Mouse (Mus musculus): ENCODE results near the gene Gal3st2.
"Not testable (repeated sequence)": the region's sequence is repeated elsewhere in the genome, so short reads cannot be mapped to it uniquely, and the experiment has no call there.

The Gal3st2 gene

GRCm38 (mm10) chr1:93861048-93861447 is at the start of gene Gal3st2:
Gene Gal3st2 (plus strand): TSS chr1:93861306.
- not testable (repeated sequence) for DNase-seq

- DNase-seq: no peak
Observed at GRCm38 (mm10) chr1:93811495-93812039, 49.5 kb upstream of the Gal3st2 start.

GRCm38 (mm10) chr1:93817823-93818532 is 43.1 kb upstream of the Gal3st2 start:
- DNase-seq: no peak

- DNase-seq: no peak
Observed at GRCm38 (mm10) chr1:93818722-93819121, 42.4 kb upstream of the Gal3st2 start.

GRCm38 (mm10) chr1:93823796-93824495 is 37.2 kb upstream of the Gal3st2 start:
- no peak for DNase-seq

- DNase-seq: no peak
Observed at GRCm38 (mm10) chr1:93824609-93825008, 36.5 kb upstream of the Gal3st2 start, which contains the start of gene D2hgdh. Gene D2hgdh (plus strand): TSS chr1:93824909.

GRCm38 (mm10) chr1:93825105-93825674 is 35.9 kb upstream of the Gal3st2 start:
- peak; percentile 91 for DNase-seq

GRCm38 (mm10) chr1:93825771-93826539 is 35.2 kb upstream of the Gal3st2 start:
- DNase-seq: no peak

- no peak for DNase-seq
Observed at GRCm38 (mm10) chr1:93826540-93826835, 34.6 kb upstream of the Gal3st2 start.

- not testable (repeated sequence) for DNase-seq
Observed at GRCm38 (mm10) chr1:93832754-93833360, 28.2 kb upstream of the Gal3st2 start.

- DNase-seq: no peak
Observed at GRCm38 (mm10) chr1:93834671-93835150, 26.4 kb upstream of the Gal3st2 start.

GRCm38 (mm10) chr1:93835211-93835610 is 25.9 kb upstream of the Gal3st2 start:
- no peak for DNase-seq

- DNase-seq: no peak
Observed at GRCm38 (mm10) chr1:93835876-93836531, 25.1 kb upstream of the Gal3st2 start.

GRCm38 (mm10) chr1:93836532-93836913 is 24.6 kb upstream of the Gal3st2 start:
- DNase-seq: no peak

- DNase-seq: no peak
Observed at GRCm38 (mm10) chr1:93837335-93837734, 23.8 kb upstream of the Gal3st2 start.

- not testable (repeated sequence) for DNase-seq
Observed at GRCm38 (mm10) chr1:93838569-93838968, 22.5 kb upstream of the Gal3st2 start.

- not testable (repeated sequence) for DNase-seq
Observed at GRCm38 (mm10) chr1:93845766-93846366, 15.2 kb upstream of the Gal3st2 start.

- DNase-seq: not testable (repeated sequence)
Observed at GRCm38 (mm10) chr1:93855790-93856189, 5.3 kb upstream of the Gal3st2 start.

- DNase-seq: no peak
Observed at GRCm38 (mm10) chr1:93857370-93857769, 3.7 kb upstream of the Gal3st2 start.

- DNase-seq: no peak
Observed at GRCm38 (mm10) chr1:93857991-93858390, 3.1 kb upstream of the Gal3st2 start.

- no peak for DNase-seq
Observed at GRCm38 (mm10) chr1:93859619-93860018, 1.5 kb upstream of the Gal3st2 start.
